Mouse (Mus musculus) embryonic facial prominence, embryonic 11.5 days (tissue): ENCODE data around the gene Insl5. TPM values are rescaled to one million over a fixed set of nuclear protein-coding genes. Genes with fewer than 3 reads are reported as not detected.

ENCODE experiments used
- ATAC-seq: fragments of 200-750 bp; cut with Nextera tagmentation; replicated peaks from 2 replicates; pipeline ENCODE4 v1.8.0; 2017; ENCODE audit warnings: low read depth; ENCODE audit not compliant: insufficient number of reproducible peaks, low FRiP score, low TSS enrichment
- DNase-seq: peaks from one replicate; pipeline ENCODE4 v3.0.0-alpha.2; 2015; ENCODE audit warnings: low spot score
- H3K27ac ChIP-seq: fragments of 300-500 bp; sonication (generic); replicated peaks from 2 replicates; pipeline ENCODE4 v1.5.1; 2014; ENCODE audit warnings: mild to moderate bottlenecking, low read depth, low read length, control low read depth
- H3K27me3 ChIP-seq: fragments of 300-500 bp; sonication (generic); 2 replicates; pipeline ENCODE4 v1.6.1; 2014; ENCODE audit warnings: mild to moderate bottlenecking, low read length, moderate library complexity, mixed read lengths; ENCODE audit not compliant: control insufficient read depth, insufficient read depth
- H3K36me3 ChIP-seq: fragments of 300-500 bp; sonication (generic); replicated peaks from 2 replicates; pipeline ENCODE4 v1.6.1; 2014; ENCODE audit warnings: low read depth, mild to moderate bottlenecking, low read length, moderate library complexity, mixed read lengths; ENCODE audit not compliant: control insufficient read depth, insufficient read depth
- H3K4me1 ChIP-seq: fragments of 300-500 bp; sonication (generic); 2 replicates; pipeline ENCODE4 v1.6.1; 2014; ENCODE audit warnings: low read length, mixed read lengths; ENCODE audit not compliant: control insufficient read depth, insufficient read depth
- H3K4me2 ChIP-seq: fragments of 300-500 bp; sonication (generic); 2 replicates; pipeline ENCODE4 v1.6.1; 2014; ENCODE audit warnings: low read depth, mild to moderate bottlenecking, control low read depth, low read length, moderate library complexity
- H3K4me3 ChIP-seq: fragments of 300-500 bp; sonication (generic); 2 replicates; pipeline ENCODE4 v1.5.1; 2014; ENCODE audit warnings: low read depth, low read length, control low read depth
- H3K9ac ChIP-seq: fragments of 300-500 bp; sonication (generic); replicated peaks from 2 replicates; pipeline ENCODE4 v1.6.1; 2014; ENCODE audit warnings: mild to moderate bottlenecking, control low read depth, low read length
- H3K9me3 ChIP-seq: fragments of 300-500 bp; sonication (generic); replicated peaks from 2 replicates; pipeline ENCODE4 v1.6.1; 2016; ENCODE audit warnings: mild to moderate bottlenecking, low read length, inconsistent platforms, mixed read lengths; ENCODE audit not compliant: control insufficient read depth
- WGBS: fragments of 180-500 bp; shearing (Covaris S2); extraction: QIAGEN DNeasy Blood & Tissue Kit; methylation state at CpG from one replicate; pipeline ENCODE4 v1.1.7; 2014; 5-methylcytosine and 5-hydroxymethylcytosine counted together
- polyA plus RNA-seq: library from polyadenylated mRNA; unstranded; fragments of >200 nt; fragmentation: Nextera tagmentation; extraction: Ambion mirVana; gene quantifications from 2 replicates; pipeline ENCODE4 v1.2.1, GENCODE M21; 2014

Gene Insl5
- polyA plus RNA-seq, 1 experiment from 2014 or later, result 0.32 TPM

- ATAC-seq, result 0 out of 2 replicates have a peak, but pooled peaks have one; percentile 49
- H3K4me1 ChIP-seq, result 0 out of 2 replicates have a peak, but pooled peaks cover 2% of the 10 kb centered on the region
- 0 out of 2 replicates have a peak overlapping the region, but pooled peaks have one; percentile 21 for H3K27ac ChIP-seq
- DNase-seq, result peak; percentile 70
- H3K9me3 ChIP-seq, result no peaks in the 10 kb centered on the region
- no peaks in the 10 kb centered on the region for H3K36me3 ChIP-seq
- H3K4me3 ChIP-seq, result no peak overlapping the region
- WGBS, result 32% methylated on average over 4 of the region's 4 CpGs
- no peak overlapping the region for H3K9ac ChIP-seq
- H3K4me2 ChIP-seq, result no peak overlapping the region
- no peaks in the 10 kb centered on the region for H3K27me3 ChIP-seq
These were observed 19.7 kb downstream of the Insl5 start for GRCm38 (mm10) chr4:103006943-103007418.

- no peak for ATAC-seq
These were observed 20.4 kb downstream of the Insl5 start for GRCm38 (mm10) chr4:103006266-103006665.

GRCm38 (mm10) chr4:103005190-103005945 lies 21.3 kb downstream of the Insl5 start:
- ATAC-seq (no peak; the same call in 1 of the 2 replicates), DNase-seq (peak; percentile 88)
- Histone ChIP-seq H3K27ac (peak overlapping the region; percentile 83), H3K9ac (no peak overlapping the region; the same call in 1 of the 2 replicates), H3K4me2 (no peak overlapping the region), H3K27me3 (no peaks in the 10 kb centered on the region), H3K9me3 (no peaks in the 10 kb centered on the region), H3K4me3 (no peak overlapping the region), H3K4me1 (no peaks in the 10 kb centered on the region), H3K36me3 (no peaks in the 10 kb centered on the region)
- WGBS, result 26% methylated on average over 15 of the region's 15 CpGs

More at GRCm38 (mm10) chr4:103006266-103006665, 20.4 kb downstream of the Insl5 start:
- DNase-seq, result no peak
- H3K4me3 ChIP-seq, result no peak overlapping the region
- 61% methylated on average over 5 of the region's 5 CpGs for WGBS
- no peak overlapping the region for H3K9ac ChIP-seq
- H3K4me1 ChIP-seq, result no peaks in the 10 kb centered on the region
- no peaks in the 10 kb centered on the region for H3K36me3 ChIP-seq
- H3K9me3 ChIP-seq, result no peaks in the 10 kb centered on the region
- peak overlapping the region; percentile 83 for H3K27ac ChIP-seq
- H3K4me2 ChIP-seq, result no peak overlapping the region
- H3K27me3 ChIP-seq, result no peaks in the 10 kb centered on the region

GRCm38 (mm10) chr4:103004681-103005080 lies 22.0 kb downstream of the Insl5 start:
- H3K27ac ChIP-seq, result no peak overlapping the region

GRCm38 (mm10) chr4:102991685-102992084 lies 35.0 kb downstream of the Insl5 start:
- no peak overlapping the region for H3K4me2 ChIP-seq
- no peak overlapping the region for H3K27ac ChIP-seq
- H3K4me3 ChIP-seq, result no peak overlapping the region
- 43% methylated on average over 3 of the region's 3 CpGs for whole genome bisulfite sequencing
- DNase-seq, result peak; percentile 70
- H3K4me1 ChIP-seq, result no peaks in the 10 kb centered on the region
- H3K36me3 ChIP-seq, result no peaks in the 10 kb centered on the region
- ATAC-seq, result peak; percentile 51; the same call in 1 of the 2 replicates
- H3K9ac ChIP-seq, result no peak overlapping the region
- H3K9me3 ChIP-seq, result no peaks in the 10 kb centered on the region
- H3K27me3 ChIP-seq, result no peaks in the 10 kb centered on the region

More at GRCm38 (mm10) chr4:103004681-103005080, 22.0 kb downstream of the Insl5 start:
- ATAC-seq (no peak), DNase-seq (no peak)
- H3K4me1 ChIP-seq, result no peaks in the 10 kb centered on the region
- 71% methylated on average over 4 of the region's 4 CpGs for WGBS
- no peak overlapping the region for H3K4me2 ChIP-seq
- no peaks in the 10 kb centered on the region for H3K9me3 ChIP-seq
- H3K36me3 ChIP-seq, result no peaks in the 10 kb centered on the region
- no peaks in the 10 kb centered on the region for H3K27me3 ChIP-seq
- H3K4me3 ChIP-seq, result no peak overlapping the region
- no peak overlapping the region for H3K9ac ChIP-seq

GRCm38 (mm10) chr4:102990595-102991340 lies 35.9 kb downstream of the Insl5 start:
- H3K9ac ChIP-seq, result no peak overlapping the region
- DNase-seq (no peak), ATAC-seq (no peak)
- no peaks in the 10 kb centered on the region for H3K27me3 ChIP-seq
- no peak overlapping the region for H3K4me2 ChIP-seq
- H3K36me3 ChIP-seq, result no peaks in the 10 kb centered on the region
- H3K27ac ChIP-seq, result no peak overlapping the region
- H3K4me3 ChIP-seq, result no peak overlapping the region
- no peaks in the 10 kb centered on the region for H3K9me3 ChIP-seq
- H3K4me1 ChIP-seq, result no peaks in the 10 kb centered on the region
- WGBS, result 72% methylated on average over 11 of the region's 11 CpGs

- no peaks in the 10 kb centered on the region for H3K27me3 ChIP-seq
- ATAC-seq, result no peak
- no peak overlapping the region for H3K9ac ChIP-seq
- no peaks in the 10 kb centered on the region for H3K4me1 ChIP-seq
- no peak overlapping the region for H3K4me2 ChIP-seq
- no peak overlapping the region for H3K27ac ChIP-seq
- 78% methylated on average over 4 of the region's 4 CpGs for WGBS
- H3K36me3 ChIP-seq, result no peaks in the 10 kb centered on the region
- no peak overlapping the region for H3K4me3 ChIP-seq
- H3K9me3 ChIP-seq, result no peaks in the 10 kb centered on the region
- DNase-seq, result no peak
These were observed 36.6 kb downstream of the Insl5 start for GRCm38 (mm10) chr4:102990016-102990415.

- Histone ChIP-seq H3K27me3 (no peaks in the 10 kb centered on the region), H3K27ac (no peak overlapping the region), H3K9me3 (no peaks in the 10 kb centered on the region), H3K4me3 (no peak overlapping the region), H3K4me2 (no peak overlapping the region), H3K9ac (no peak overlapping the region), H3K36me3 (no peaks in the 10 kb centered on the region), H3K4me1 (no peaks in the 10 kb centered on the region)
- WGBS, result 69% methylated on average over 5 of the region's 5 CpGs
- no peak for DNase-seq
- no peak for ATAC-seq
These were observed 37.3 kb downstream of the Insl5 start for GRCm38 (mm10) chr4:102989391-102989790.
